Mouse (Mus musculus): ENCODE data around the gene Asf1a. TPM values are rescaled to one million over a fixed set of nuclear protein-coding genes. Genes with fewer than 3 reads are reported as not detected.

Gene Asf1a
- 53.1 and 56.0 TPM in 2 replicates for polyA plus RNA-seq (2015; fragmentation: Nextera tagmentation; extraction: Ambion mirVana)

DNA sequence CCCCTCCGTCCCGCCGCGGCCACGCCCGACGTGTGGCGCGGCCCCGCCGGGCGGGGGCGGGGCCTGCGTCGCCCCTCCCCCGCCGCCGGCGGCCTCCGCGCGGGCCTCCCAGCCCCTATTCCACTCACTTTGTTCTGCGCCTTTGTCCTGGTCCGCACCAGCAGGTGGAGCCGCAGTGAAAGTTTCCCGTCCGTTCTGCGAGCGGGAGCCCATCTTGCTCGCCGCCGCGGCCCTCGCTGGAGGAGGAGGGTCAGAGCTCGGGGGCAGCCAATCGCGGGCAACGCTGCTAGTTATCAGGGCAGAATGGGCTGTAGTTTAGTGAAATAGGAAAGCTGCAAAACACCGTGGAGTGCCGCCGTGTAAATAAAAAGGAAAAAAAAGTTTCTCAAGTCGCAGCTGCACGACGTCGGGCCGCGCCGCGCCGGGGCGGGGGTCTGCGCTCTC, at the start of gene Asf1a:
Gene Asf1a (plus strand): TSS at position 81 of the 444 bp plus-strand sequence.
- ATAC-seq: peak; percentile 99
- Histone ChIP-seq H3K9me3 (ENCODE audit: control insufficient read depth, low read length) (no peaks in the 10 kb centered on the region), H3K36me3 (ENCODE audit: control insufficient read depth, insufficient read depth, low read length) (no peaks in the 10 kb centered on the region), H3K4me3 (ENCODE audit: low read length) (peak within 1 kb of the TSS; percentile 97), H3K27ac (ENCODE audit: low read depth, low read length) (peak within 1 kb of the TSS; percentile 95), H3K4me1 (ENCODE audit: control insufficient read depth, insufficient read depth, low read depth, low read length) (peaks cover 15% of the 10 kb centered on the region), H3K27me3 (replicated peaks; ENCODE audit: control insufficient read depth, insufficient read depth, low read length) (no peaks in the 10 kb centered on the region), H3K4me2 (ENCODE audit: low read length) (peak within 1 kb of the TSS; percentile 77), H3K9ac (ENCODE audit: low read depth, low read length) (peak within 1 kb of the TSS; percentile 91)
- WGBS: under 1% methylated on average over 43 of the region's 52 CpGs

DNA sequence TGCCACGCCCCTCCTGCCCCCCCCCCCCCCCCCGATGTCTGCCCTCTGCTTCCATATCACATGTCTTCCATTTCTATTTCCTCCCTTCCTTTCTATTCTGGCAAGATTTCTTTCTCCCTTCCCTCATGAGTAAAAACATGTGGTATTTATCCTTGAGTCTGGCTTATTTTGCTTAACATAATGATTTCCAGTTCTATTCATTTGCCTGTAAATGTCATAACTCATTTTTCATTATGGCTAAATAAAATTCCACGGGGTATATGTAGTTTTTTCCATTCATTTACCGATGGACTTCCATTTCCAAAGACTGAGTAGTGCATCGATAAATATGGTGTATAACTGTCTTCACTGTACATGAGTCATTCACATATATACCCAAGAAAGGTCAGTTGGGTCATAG, 34.6 kb upstream of the Asf1a start:
- WGBS: 92% methylated on average over 5 of the region's 5 CpGs

DNA sequence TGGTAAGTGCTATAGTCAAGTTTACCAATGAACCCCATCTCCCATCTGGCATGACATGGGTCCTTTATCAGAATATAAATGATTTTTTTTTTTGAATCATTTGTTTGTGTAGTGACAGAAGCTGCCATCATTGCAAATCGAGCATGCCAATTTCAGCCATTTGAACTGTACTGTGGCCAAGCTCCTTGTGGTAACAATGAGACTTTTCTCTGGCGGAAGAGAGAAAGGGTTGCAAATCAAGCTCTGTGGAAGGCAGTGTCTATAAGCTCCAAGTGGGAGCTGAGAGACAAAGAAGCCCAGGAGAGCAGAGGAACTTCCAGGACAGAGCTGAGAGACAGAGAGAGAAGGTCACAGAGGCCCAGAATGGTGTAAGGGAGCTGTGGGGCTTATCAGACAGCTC, 31.0 kb upstream of the Asf1a start:
- WGBS: 67% methylated on average over 2 of the region's 2 CpGs

More for the DNA sequence above, 34.6 kb upstream of the Asf1a start:
- no peak for ATAC-seq
- no peaks in the 10 kb centered on the region for H3K4me1 ChIP-seq (ENCODE audit: control insufficient read depth, insufficient read depth, low read depth, low read length)
- H3K36me3 ChIP-seq (ENCODE audit: control insufficient read depth, insufficient read depth, low read length): no peaks in the 10 kb centered on the region
- H3K4me2 ChIP-seq (ENCODE audit: low read length): no peak overlapping the region
- H3K9ac ChIP-seq (ENCODE audit: low read depth, low read length): no peak overlapping the region
- no peak overlapping the region for H3K4me3 ChIP-seq (ENCODE audit: low read length)
- H3K9me3 ChIP-seq (ENCODE audit: control insufficient read depth, low read length): no peaks in the 10 kb centered on the region
- H3K27me3 ChIP-seq (replicated peaks; ENCODE audit: control insufficient read depth, insufficient read depth, low read length): no peaks in the 10 kb centered on the region
- H3K27ac ChIP-seq (ENCODE audit: low read depth, low read length): no peak overlapping the region

DNA sequence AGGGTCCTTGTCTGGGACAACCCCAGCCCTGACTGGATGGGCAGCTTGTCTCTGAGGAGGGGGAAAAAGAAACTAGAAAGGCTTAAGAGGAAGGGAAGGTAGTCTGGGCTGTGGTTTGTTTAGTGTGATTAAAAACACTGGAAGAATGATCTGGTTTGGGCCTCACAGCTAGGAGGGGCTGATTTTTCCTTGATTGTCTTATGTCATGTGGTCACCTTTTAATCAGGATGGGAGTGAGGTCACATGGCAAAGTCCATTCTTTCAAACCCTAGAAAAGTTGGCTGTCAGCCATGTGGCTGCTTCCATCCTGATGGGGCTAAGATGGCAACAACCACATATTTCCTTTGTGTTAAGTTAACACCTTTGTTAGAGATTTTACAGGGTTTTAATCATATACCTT, 28.0 kb upstream of the Asf1a start:
- Histone ChIP-seq H3K27me3 (replicated peaks; ENCODE audit: control insufficient read depth, insufficient read depth, low read length) (no peaks in the 10 kb centered on the region), H3K36me3 (ENCODE audit: control insufficient read depth, insufficient read depth, low read length) (no peaks in the 10 kb centered on the region), H3K4me3 (ENCODE audit: low read length) (no peak overlapping the region), H3K9me3 (ENCODE audit: control insufficient read depth, low read length) (no peaks in the 10 kb centered on the region), H3K4me1 (ENCODE audit: control insufficient read depth, insufficient read depth, low read depth, low read length) (no peaks in the 10 kb centered on the region), H3K27ac (ENCODE audit: low read depth, low read length) (no peak overlapping the region), H3K9ac (ENCODE audit: low read depth, low read length) (no peak overlapping the region), H3K4me2 (ENCODE audit: low read length) (no peak overlapping the region)
- no peak for ATAC-seq

More for the DNA sequence above, 31.0 kb upstream of the Asf1a start:
- Histone ChIP-seq H3K4me2 (ENCODE audit: low read length) (no peak overlapping the region), H3K36me3 (ENCODE audit: control insufficient read depth, insufficient read depth, low read length) (no peaks in the 10 kb centered on the region), H3K9me3 (ENCODE audit: control insufficient read depth, low read length) (no peaks in the 10 kb centered on the region), H3K4me3 (ENCODE audit: low read length) (no peak overlapping the region), H3K27ac (ENCODE audit: low read depth, low read length) (no peak overlapping the region), H3K27me3 (replicated peaks; ENCODE audit: control insufficient read depth, insufficient read depth, low read length) (no peaks in the 10 kb centered on the region), H3K9ac (ENCODE audit: low read depth, low read length) (no peak overlapping the region), H3K4me1 (ENCODE audit: control insufficient read depth, insufficient read depth, low read depth, low read length) (no peaks in the 10 kb centered on the region)
- ATAC-seq: no peak

DNA sequence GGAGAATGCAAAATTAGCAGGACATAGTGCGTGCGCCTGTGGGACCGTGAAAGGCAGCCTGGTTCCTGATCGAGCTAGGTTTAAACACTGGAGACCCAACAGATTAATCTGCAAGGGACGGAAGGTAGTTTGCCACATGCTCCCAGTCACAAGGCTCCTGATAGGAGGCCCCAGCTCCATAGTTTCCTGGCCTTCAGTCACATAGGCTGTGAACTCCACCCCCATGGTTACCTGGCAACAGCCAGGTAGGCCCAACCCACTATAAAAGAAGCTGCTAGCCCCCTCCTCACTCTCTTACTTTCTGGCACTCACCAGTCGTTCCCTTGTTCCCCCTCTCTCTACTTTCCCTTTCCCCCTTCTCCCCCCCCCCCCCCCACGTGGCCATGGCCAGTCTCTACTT, 16.4 kb upstream of the Asf1a start:
- 40% methylated on average over 7 of the region's 7 CpGs for WGBS
- Histone ChIP-seq H3K27me3 (replicated peaks; ENCODE audit: control insufficient read depth, insufficient read depth, low read length) (no peaks in the 10 kb centered on the region), H3K27ac (ENCODE audit: low read depth, low read length) (no peak overlapping the region), H3K4me3 (ENCODE audit: low read length) (peak overlapping the region; percentile 40), H3K36me3 (ENCODE audit: control insufficient read depth, insufficient read depth, low read length) (no peaks in the 10 kb centered on the region), H3K4me1 (ENCODE audit: control insufficient read depth, insufficient read depth, low read depth, low read length) (peaks cover 2% of the 10 kb centered on the region; the same call in 1 of the 2 replicates), H3K9me3 (ENCODE audit: control insufficient read depth, low read length) (no peaks in the 10 kb centered on the region), H3K9ac (ENCODE audit: low read depth, low read length) (no peak overlapping the region), H3K4me2 (ENCODE audit: low read length) (peak overlapping the region; percentile 75)
- ATAC-seq: peak; percentile 74

DNA sequence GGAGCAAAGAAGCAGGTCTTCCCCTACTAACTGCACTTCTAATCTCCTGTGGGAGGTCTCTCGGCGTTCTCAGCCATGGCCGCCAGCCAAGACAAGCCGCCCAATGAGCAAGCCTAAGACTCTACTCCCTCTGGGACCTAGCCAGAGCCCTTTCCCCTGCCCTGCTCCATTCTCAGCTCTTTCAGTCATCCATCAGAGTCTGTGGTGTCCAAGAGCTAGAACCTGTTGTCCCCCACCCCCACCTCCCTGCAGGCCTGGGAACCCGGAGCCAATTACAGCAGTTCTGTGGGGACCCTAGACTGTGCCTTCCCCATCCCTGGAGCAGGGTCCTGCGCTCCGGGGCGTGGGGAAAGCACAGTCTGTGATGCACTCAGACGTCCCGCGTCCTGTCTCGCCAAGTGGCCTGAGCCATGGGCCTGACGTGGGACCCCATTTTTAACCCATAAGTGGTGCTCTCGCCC, 15.9 kb upstream of the Asf1a start:
- peak; percentile 93 for ATAC-seq
- H3K27ac ChIP-seq (ENCODE audit: low read depth, low read length): no peak overlapping the region
- WGBS: 13% methylated on average over 13 of the region's 14 CpGs

DNA sequence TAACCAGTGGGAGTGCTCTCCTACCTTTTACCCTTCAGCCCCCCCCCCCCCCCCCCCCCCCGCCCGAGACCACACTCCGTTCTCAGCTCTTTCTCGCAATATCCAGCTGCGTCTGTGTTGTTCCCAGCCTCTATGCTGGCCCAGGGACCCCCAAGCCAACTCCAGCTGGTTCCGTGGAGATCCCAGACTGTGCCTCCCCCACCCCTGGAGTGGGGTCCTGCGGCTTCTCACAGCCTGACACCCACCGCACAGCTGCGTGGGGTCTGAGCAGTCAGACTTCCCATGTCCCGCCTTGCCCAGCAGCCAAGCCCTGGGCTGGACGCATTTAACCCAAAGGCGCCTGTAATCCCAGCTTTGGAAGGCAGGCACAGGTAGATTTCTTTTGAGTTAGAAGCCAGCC, 15.5 kb upstream of the Asf1a start:
- peak overlapping the region; percentile 75 for H3K4me2 ChIP-seq (ENCODE audit: low read length)
- no peaks in the 10 kb centered on the region for H3K36me3 ChIP-seq (ENCODE audit: control insufficient read depth, insufficient read depth, low read length)
- no peaks in the 10 kb centered on the region for H3K9me3 ChIP-seq (ENCODE audit: control insufficient read depth, low read length)
- H3K4me1 ChIP-seq (ENCODE audit: control insufficient read depth, insufficient read depth, low read depth, low read length): peaks cover 2% of the 10 kb centered on the region; the same call in 1 of the 2 replicates
- H3K9ac ChIP-seq (ENCODE audit: low read depth, low read length): peak overlapping the region; percentile 43
- no peak overlapping the region for H3K27ac ChIP-seq (ENCODE audit: low read depth, low read length)
- peak; percentile 57 for ATAC-seq
- peak overlapping the region; percentile 40 for H3K4me3 ChIP-seq (ENCODE audit: low read length)
- no peaks in the 10 kb centered on the region for H3K27me3 ChIP-seq (replicated peaks; ENCODE audit: control insufficient read depth, insufficient read depth, low read length)
- WGBS: 24% methylated on average over 7 of the region's 12 CpGs

More for the DNA sequence above, 15.9 kb upstream of the Asf1a start:
- H3K36me3 ChIP-seq (ENCODE audit: control insufficient read depth, insufficient read depth, low read length): no peaks in the 10 kb centered on the region
- peak overlapping the region; percentile 40 for H3K4me3 ChIP-seq (ENCODE audit: low read length)
- H3K4me1 ChIP-seq (ENCODE audit: control insufficient read depth, insufficient read depth, low read depth, low read length): peaks cover 2% of the 10 kb centered on the region; the same call in 1 of the 2 replicates
- H3K9me3 ChIP-seq (ENCODE audit: control insufficient read depth, low read length): no peaks in the 10 kb centered on the region
- no peaks in the 10 kb centered on the region for H3K27me3 ChIP-seq (replicated peaks; ENCODE audit: control insufficient read depth, insufficient read depth, low read length)
- peak overlapping the region; percentile 75 for H3K4me2 ChIP-seq (ENCODE audit: low read length)
- H3K9ac ChIP-seq (ENCODE audit: low read depth, low read length): peak overlapping the region; percentile 58

DNA sequence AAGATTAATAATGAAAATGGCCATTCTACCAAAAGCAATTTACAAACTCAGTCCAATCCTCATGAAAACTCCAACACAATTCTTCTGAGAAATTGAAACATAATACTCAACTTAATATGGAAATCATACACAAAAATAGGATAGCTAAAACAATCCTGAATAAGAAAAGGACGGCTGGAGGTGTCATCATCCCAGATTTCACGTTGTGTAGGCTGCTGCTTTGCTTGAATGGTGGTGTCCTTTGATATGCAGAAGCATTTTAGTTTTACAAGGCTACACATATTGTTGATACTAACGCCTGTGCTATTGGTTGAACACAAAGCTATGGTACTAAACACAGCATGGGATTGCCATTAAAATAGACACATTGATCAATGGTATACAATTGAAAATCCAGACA, 10.8 kb upstream of the Asf1a start:
- no peaks in the 10 kb centered on the region for H3K9me3 ChIP-seq (ENCODE audit: control insufficient read depth, low read length)
- no peaks in the 10 kb centered on the region for H3K27me3 ChIP-seq (replicated peaks; ENCODE audit: control insufficient read depth, insufficient read depth, low read length)
- H3K27ac ChIP-seq (ENCODE audit: low read depth, low read length): no peak overlapping the region
- no peak overlapping the region for H3K9ac ChIP-seq (ENCODE audit: low read depth, low read length)
- peaks cover 1% of the 10 kb centered on the region; the same call in 1 of the 2 replicates for H3K4me1 ChIP-seq (ENCODE audit: control insufficient read depth, insufficient read depth, low read depth, low read length)
- H3K36me3 ChIP-seq (ENCODE audit: control insufficient read depth, insufficient read depth, low read length): no peaks in the 10 kb centered on the region
- no peak overlapping the region for H3K4me2 ChIP-seq (ENCODE audit: low read length)
- WGBS: 41% methylated on average over 3 of the region's 3 CpGs
- no peak overlapping the region for H3K4me3 ChIP-seq (ENCODE audit: low read length)
- ATAC-seq: no peak

DNA sequence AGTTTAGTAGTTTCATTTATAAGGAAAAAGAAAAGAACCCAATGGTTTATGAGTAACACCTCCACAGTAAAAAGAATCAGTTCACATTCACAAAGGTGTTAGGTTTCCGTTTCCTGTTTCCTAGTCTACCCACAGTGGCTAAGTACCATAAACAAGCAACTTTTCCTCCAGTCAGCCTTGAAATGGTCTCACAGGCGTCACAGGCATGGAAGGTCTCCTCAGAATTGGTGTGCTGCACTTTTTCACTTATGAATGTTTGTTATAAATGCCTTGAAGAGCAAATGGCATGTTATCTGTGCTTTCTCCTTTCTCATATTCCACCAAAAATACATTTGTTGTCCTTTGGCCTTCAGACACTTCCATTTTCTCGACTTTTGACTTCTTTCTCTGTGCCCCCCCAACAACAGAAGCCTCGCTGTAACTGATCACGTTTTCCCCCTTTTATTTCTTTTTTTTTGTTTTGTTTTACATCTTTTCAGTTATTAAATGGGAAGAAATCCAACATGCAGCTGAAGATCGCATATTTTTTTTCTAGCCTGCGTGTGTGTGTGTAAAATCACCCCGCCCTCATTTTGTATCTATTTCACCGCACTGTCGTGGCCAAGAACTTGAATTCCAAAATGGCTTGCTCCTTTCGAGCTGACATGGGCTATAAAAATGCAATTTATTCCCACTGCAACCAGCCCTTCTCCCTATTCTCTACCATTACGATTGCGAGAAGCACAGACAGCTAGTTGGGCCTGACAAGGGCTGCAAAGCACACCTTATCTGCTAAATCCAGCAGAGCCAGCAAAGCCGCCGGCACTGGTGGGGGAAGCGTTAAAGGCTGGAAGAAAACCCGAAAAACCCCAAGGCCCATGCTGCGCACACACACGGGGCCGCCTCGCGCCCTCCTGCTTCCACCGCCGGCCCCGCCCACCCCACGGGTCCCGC, 547 bp upstream of the Asf1a start:
- 8% methylated on average over 26 of the region's 27 CpGs for WGBS

More for the DNA sequence above, 547 bp upstream of the Asf1a start:
- Histone ChIP-seq H3K9me3 (ENCODE audit: control insufficient read depth, low read length) (no peaks in the 10 kb centered on the region), H3K4me2 (ENCODE audit: low read length) (peak overlapping the region; percentile 69), H3K27ac (ENCODE audit: low read depth, low read length) (peak overlapping the region; percentile 95), H3K4me3 (ENCODE audit: low read length) (peak overlapping the region; percentile 97), H3K4me1 (ENCODE audit: control insufficient read depth, insufficient read depth, low read depth, low read length) (peaks cover 15% of the 10 kb centered on the region), H3K9ac (ENCODE audit: low read depth, low read length) (peak overlapping the region; percentile 77), H3K27me3 (replicated peaks; ENCODE audit: control insufficient read depth, insufficient read depth, low read length) (no peaks in the 10 kb centered on the region), H3K36me3 (ENCODE audit: control insufficient read depth, insufficient read depth, low read length) (no peaks in the 10 kb centered on the region)
- ATAC-seq: peak; percentile 95; the same call in 1 of the 2 replicates

Measured in hindbrain, embryonic 16.5 days (tissue).